Mouse (Mus musculus) brain, embryonic 14.5 days (tissue): Measurements from ENCODE around the gene Anks1b.

Experiments used
- CTCF ChIP-seq: fragments of 200-500 bp; IDR thresholded peaks from 2 replicates; pipeline ENCODE4 v1.5.1; 2012; ENCODE audit warnings: inconsistent platforms, mild to moderate bottlenecking, moderate library complexity, borderline replicate concordance; ENCODE audit not compliant: insufficient read depth, insufficient read length; ENCODE audit errors: extremely low read depth
- POLR2A ChIP-seq: fragments of 200-500 bp; IDR thresholded peaks from 2 replicates; pipeline ENCODE4 v1.6.1; 2012; ENCODE audit warnings: mild to moderate bottlenecking, inconsistent platforms, borderline replicate concordance; ENCODE audit not compliant: poor library complexity, insufficient read depth, insufficient read length, severe bottlenecking; ENCODE audit errors: extremely low read depth

- TF ChIP-seq CTCF = no peak
- TF ChIP-seq POLR2A = no peak
Measured at GRCm38 (mm10) chr10:90824692-90825091, 951.4 kb downstream of the Anks1b start.
